Mouse (Mus musculus): ENCODE measurements around the gene Hhat.

DNA sequence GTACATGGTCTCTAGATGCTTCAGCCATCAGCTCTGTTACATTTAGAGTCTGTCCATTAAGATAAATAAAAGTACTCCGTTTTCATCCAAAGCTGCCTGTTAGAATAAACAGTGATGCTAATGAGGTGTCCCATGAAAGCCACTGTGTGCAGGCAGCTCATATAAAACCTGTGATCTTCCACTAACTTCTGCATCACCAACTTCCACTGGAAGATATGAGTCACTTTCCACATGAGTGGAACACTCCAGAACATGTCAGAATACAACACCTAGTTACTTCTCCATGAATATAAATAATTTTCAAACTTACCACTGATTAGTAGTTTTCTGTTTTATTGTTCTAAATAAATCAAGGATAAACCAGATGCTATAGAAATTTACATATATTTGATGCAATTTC is 234.6 kb downstream of the Hhat start:
- TF ChIP-seq CTCF (IDR thresholded peaks at IDR 0.05; ENCODE audit: low read depth), result no peak
- no peak for TF ChIP-seq EP300 (IDR thresholded peaks at IDR 0.05; ENCODE audit: low read depth)

All from heart, postnatal 0 days (tissue).